In the genomic region with DNA sequence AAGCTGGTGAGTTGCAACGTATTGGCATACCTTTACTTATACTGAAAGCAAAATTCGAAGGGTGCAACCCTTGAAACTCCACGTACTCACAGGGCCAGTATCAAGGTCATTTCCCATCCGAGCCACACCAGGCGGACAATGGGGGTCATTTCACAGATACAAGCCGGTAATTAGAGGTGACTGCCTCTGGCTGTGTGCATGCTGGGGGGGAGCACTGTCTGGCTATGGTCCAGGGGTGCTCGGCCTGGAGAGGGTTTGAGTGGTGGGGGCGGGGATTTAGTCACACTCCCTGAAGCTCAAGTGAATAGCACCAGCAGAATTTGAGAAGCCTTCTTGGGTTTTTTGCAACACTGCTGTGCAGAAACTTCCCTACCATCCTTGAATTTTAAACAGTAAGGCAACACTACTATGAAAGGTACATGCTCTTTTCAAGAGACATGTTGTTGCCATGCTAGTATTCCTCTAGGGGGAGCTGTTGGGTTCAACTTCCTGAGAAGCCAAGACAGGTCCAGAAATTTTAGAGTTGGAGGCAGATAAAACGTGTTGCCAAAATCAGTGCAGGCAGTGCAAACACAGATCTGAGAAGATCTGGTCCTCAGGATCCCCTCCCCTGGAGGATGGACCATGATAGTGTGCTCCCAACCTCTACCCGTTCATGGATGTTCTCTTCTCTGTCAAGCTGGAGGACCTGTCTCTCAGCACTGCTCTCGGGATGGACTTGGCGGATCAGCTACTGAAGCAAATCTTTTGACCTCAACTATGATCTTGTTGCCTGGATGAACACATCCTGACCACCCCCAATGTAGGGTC, we compare ENCODE assay signal across 8 mouse cellular contexts.
A peak's percentile ranks its signal among the peaks of the same experiment; 100 is the strongest.
DNase-seq lines count a peak whose midpoint lies in the region; ATAC-seq and TF ChIP-seq lines count a peak whose summit lies in the region.

No protein-coding gene starts in this region.

- no peak overlapping the region for H3K9ac ChIP-seq in intestine, postnatal 0 days (ENCODE audit: low read depth, low read length)
- no peak overlapping the region for H3K9ac ChIP-seq in intestine, embryonic 15.5 days
- no peak overlapping the region for H3K9ac ChIP-seq in liver, postnatal 0 days (replicated peaks)

- H3K27ac ChIP-seq in intestine, postnatal 0 days (ENCODE audit: low read depth, low read length), result no peak overlapping the region
- no peak overlapping the region for H3K27ac ChIP-seq in intestine, embryonic 15.5 days
- peak overlapping the region; percentile 31; the same call in 1 of the 2 replicates for H3K27ac ChIP-seq in forebrain, embryonic 10.5 days
- no peak overlapping the region for H3K27ac ChIP-seq in liver, postnatal 0 days (ENCODE audit: low read depth)

- TF ChIP-seq EP300 in liver, postnatal 0 days (IDR thresholded peaks at IDR 0.05; ENCODE audit: low read depth), result no peak

- TF ChIP-seq CTCF in intestine, postnatal 0 days (IDR thresholded peaks at IDR 0.05; ENCODE audit: low read depth), result peak; percentile 55
- TF ChIP-seq CTCF in liver, postnatal 0 days (IDR thresholded peaks at IDR 0.05; ENCODE audit: low read depth), result peak; percentile 33; the same call in 1 of the 2 replicates

- no peak for ATAC-seq in intestine, postnatal 0 days
- no peak for ATAC-seq in intestine, embryonic 15.5 days
- no peak for ATAC-seq in liver, postnatal 0 days

- DNase-seq in ZHBTc4 (ENCODE audit: low read depth, low spot score), result peak; percentile 49
- no peak for DNase-seq in forebrain, embryonic 10.5 days (ENCODE audit: extremely low spot score, low spot score)
- DNase-seq in liver, postnatal 0 days, result no peak
- no peak for DNase-seq in frontal cortex, postnatal 25 days (ENCODE audit: low spot score in 2 of 2)
- no peak for DNase-seq in spleen, postnatal 14 days (ENCODE audit: low spot score in 2 of 2)
- DNase-seq in gastrocnemius, adult 8-10 months (ENCODE audit: low spot score in 2 of 2), result no peak

- no peak overlapping the region for H3K4me3 ChIP-seq in intestine, postnatal 0 days (ENCODE audit: low read depth, low read length)
- no peak overlapping the region for H3K4me3 ChIP-seq in intestine, embryonic 15.5 days (replicated peaks)
- H3K4me3 ChIP-seq in forebrain, embryonic 10.5 days, result no peak overlapping the region
- no peak overlapping the region for H3K4me3 ChIP-seq in liver, postnatal 0 days (ENCODE audit: low read depth, low read length)

- no peaks in the 10 kb centered on the region for H3K9me3 ChIP-seq in intestine, postnatal 0 days (ENCODE audit: control insufficient read depth)
- H3K9me3 ChIP-seq in intestine, embryonic 15.5 days, result no peaks in the 10 kb centered on the region
- H3K9me3 ChIP-seq in forebrain, embryonic 10.5 days, result no peaks in the 10 kb centered on the region
- no peaks in the 10 kb centered on the region for H3K9me3 ChIP-seq in liver, postnatal 0 days (ENCODE audit: low read length)

- no peaks in the 10 kb centered on the region for H3K4me1 ChIP-seq in intestine, postnatal 0 days (replicated peaks; ENCODE audit: control insufficient read depth, insufficient read depth, low read length)
- H3K4me1 ChIP-seq in intestine, embryonic 15.5 days (replicated peaks), result no peaks in the 10 kb centered on the region
- peaks cover 21% of the 10 kb centered on the region for H3K4me1 ChIP-seq in forebrain, embryonic 10.5 days
- H3K4me1 ChIP-seq in liver, postnatal 0 days (ENCODE audit: insufficient read depth), result no peaks in the 10 kb centered on the region

- no peaks in the 10 kb centered on the region for H3K36me3 ChIP-seq in intestine, postnatal 0 days (ENCODE audit: control insufficient read depth, insufficient read depth)
- no peaks in the 10 kb centered on the region for H3K36me3 ChIP-seq in intestine, embryonic 15.5 days
- no peaks in the 10 kb centered on the region for H3K36me3 ChIP-seq in forebrain, embryonic 10.5 days (replicated peaks)
- no peaks in the 10 kb centered on the region for H3K36me3 ChIP-seq in liver, postnatal 0 days (replicated peaks; ENCODE audit: insufficient read depth, low read length)

- no peak overlapping the region for H3K4me2 ChIP-seq in intestine, postnatal 0 days (replicated peaks; ENCODE audit: low read depth)
- no peak overlapping the region for H3K4me2 ChIP-seq in intestine, embryonic 15.5 days (replicated peaks)
- no peak overlapping the region for H3K4me2 ChIP-seq in liver, postnatal 0 days (ENCODE audit: low read depth, low read length)

- H3K27me3 ChIP-seq in intestine, postnatal 0 days (replicated peaks; ENCODE audit: control insufficient read depth, insufficient read depth, low read length), result no peaks in the 10 kb centered on the region
- H3K27me3 ChIP-seq in intestine, embryonic 15.5 days (replicated peaks), result no peaks in the 10 kb centered on the region
- no peaks in the 10 kb centered on the region for H3K27me3 ChIP-seq in forebrain, embryonic 10.5 days (ENCODE audit: poor library complexity, severe bottlenecking)
- H3K27me3 ChIP-seq in liver, postnatal 0 days (ENCODE audit: insufficient read depth, low read length), result no peaks in the 10 kb centered on the region

- 66% methylated on average over 12 of the region's 12 CpGs for WGBS in intestine, postnatal 0 days
- 61% methylated on average over 12 of the region's 12 CpGs for WGBS in intestine, embryonic 15.5 days
- WGBS in forebrain, embryonic 10.5 days, result 63% methylated on average over 12 of the region's 12 CpGs
- 70% methylated on average over 12 of the region's 12 CpGs for WGBS in liver, postnatal 0 days (ENCODE audit: insufficient replicate concordance)
